Mouse (Mus musculus) spleen, adult 12 weeks (tissue): ENCODE data around the gene Ptgis.
A peak's percentile ranks its signal among the peaks of the same experiment; 100 is the strongest.

ENCODE experiments used
- DNase-seq: peaks from one replicate; pipeline ENCODE4 v3.0.0; 2022; ENCODE audit warnings: low spot score

Ptgis gene

DNA sequence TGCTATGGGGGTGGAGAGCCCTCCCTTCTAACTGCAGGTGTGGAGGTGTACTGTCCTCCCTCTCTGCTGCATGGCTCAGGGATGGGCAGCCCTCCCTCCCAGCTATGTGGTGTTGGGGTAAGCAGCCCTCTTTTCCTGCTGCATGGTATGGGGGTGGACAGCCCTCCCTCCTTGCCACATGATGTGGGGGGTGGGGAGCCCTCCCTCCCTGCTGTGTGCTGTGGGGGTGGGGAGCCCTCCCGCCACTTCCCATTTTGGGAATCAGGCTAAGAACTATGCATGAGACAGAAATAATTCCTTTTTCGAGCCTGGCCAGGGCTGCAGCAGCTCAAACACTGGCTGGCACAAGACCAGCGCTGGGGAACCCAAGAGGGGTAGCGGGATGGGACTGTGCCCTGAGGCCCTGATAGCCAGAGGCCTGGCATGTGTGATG is 84.8 kb downstream of the Ptgis start:
- no peak for DNase-seq

DNA sequence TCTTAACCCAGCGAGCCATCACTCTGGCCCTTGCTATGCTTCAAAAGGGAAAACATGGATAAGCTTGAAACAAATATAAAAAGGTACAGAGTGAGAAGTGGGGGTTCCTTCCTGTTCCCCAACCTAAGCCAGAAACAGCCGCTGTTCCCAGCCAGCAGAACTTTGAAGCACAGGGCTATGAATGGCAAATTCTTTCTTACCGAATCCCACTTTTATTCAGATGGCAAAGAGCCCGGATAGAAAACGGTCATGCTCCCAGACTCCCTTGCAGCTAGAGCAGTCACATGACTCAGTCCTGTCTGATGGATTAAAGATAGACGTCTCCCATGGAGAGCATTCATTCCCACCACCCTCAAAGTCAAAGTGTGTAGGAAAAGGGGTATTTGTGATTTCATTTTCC is 89.5 kb downstream of the Ptgis start:
- DNase-seq: no peak

DNA sequence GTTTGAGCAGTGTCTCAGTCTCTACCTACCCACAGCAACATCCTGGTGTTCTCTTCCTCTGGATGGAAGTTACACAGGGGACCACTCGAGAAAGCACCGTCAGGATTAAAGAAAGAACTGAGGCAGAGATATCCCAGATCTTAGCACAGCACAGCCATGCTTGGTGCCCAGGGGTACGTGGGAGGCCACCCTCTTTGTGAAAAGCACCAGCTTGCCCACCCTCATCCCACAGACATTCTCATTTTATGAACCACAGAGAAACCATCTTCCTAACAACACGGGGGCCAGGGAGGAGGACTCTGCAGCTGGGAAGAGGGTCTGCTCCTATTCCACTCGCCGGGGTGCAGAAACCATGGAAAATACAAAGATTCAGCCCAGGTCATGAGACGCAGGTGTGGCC is 90.3 kb downstream of the Ptgis start:
- no peak for DNase-seq

- no peak for DNase-seq
These were observed 91.4 kb downstream of the Ptgis start for GRCm38 (mm10) chr2:167149035-167149434.

DNA sequence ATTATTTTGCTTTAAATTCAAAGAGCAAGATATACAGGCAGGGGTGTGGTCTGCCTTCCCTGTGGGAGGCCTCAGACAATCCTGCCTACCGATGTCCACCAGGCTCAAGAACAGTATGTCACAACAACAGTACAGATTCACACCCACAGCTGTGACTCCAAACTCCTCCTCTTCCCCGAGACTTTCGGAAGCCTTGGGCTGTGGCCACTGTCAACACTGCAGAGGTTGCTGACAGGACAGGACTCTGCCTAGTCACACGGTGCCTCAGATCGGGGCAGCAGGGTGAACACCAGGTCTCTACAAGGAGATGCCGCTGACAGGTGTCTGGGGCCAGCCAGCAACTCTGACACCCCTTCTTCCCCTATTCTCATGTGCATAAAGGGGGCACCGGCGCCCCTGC is 92.7 kb downstream of the Ptgis start:
- no peak for DNase-seq

- peak; percentile 17 for DNase-seq
These were observed 94.5 kb downstream of the Ptgis start for GRCm38 (mm10) chr2:167145904-167146303.

DNA sequence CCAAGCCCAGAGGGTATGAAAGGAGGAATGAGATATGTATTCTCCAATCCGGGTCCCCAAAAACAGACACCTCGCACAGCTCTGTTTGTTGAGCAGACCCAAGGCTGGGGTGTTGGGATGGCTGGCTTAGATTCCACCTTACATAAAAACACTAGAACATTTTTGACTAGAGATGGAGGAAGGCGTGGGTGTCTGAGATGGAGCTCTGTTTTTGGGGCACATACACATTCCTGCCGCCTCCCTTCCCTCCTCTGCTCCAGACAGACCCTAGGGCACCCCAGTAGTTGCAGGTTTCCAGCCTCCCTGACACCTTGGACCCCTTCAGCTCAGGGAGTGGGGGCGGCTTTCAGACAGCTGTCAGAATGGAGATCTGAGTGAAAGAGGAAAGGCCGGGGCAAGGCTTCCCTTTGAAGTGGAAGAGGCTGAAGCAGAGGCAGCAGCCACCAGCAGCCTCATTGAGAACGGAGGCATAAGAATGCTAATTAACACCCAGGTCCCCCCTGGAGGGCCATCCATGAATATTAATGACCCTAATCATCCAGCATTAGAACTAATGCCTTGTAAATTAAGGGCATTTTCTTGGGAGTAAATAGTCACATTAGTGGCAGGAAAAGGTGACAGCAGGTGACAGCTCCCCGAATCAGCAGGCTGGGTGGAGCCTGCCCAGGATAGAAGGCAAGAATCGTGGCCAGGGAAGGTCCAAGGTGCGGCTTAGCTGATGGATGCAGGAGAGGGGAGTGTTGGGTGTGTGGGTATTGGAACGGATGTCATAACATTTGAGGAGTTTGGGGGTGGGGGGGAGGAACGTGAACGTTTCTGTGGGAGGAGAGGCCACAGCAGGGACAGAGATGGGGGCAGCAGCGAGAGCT is 95.7 kb downstream of the Ptgis start:
- no peak for DNase-seq

- no peak for DNase-seq
These were observed 96.5 kb downstream of the Ptgis start for GRCm38 (mm10) chr2:167143914-167144313.

- DNase-seq: no peak
These were observed 98.1 kb downstream of the Ptgis start for GRCm38 (mm10) chr2:167142282-167142681.

- DNase-seq: no peak
These were observed 98.6 kb downstream of the Ptgis start for GRCm38 (mm10) chr2:167141810-167142209.
